Mouse (Mus musculus): Measurements from ENCODE around the gene Pigr. TPM values are rescaled to one million over a fixed set of nuclear protein-coding genes. Genes with fewer than 3 reads are reported as not detected.

The Pigr gene
- polyA plus RNA-seq (2017; shearing (Covaris generic)), result 1 to 10 TPM in 1 of 2 experiments, under 1 TPM in 1; 0.73 to 3.3 TPM

GRCm38 (mm10) chr1:130826448-130826847 is at the start of gene Pigr:
Pigr (plus strand) TSS chr1:130826684.

DNA sequence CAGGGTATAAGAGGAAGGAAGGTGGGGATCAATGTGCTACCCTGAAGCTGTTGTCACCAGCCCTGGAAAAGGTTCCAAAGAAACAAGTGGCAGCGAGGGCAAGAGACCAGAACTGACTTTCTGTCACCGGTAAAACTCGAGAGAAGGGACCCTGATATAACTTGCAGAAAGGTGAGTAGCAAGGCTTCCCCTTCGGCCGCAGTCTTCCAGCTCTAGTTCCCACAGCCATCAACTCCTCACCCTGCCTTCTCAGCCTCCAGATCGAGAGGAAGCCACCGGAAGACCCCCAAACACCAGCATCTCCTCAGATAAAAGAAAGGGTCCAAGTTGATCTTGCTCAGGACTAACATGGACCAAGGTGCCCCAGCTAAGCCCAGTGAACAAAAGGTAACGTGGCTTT is 25.9 kb upstream of the Pigr start, which contains the start of gene Fcamr:
Gene Fcamr, plus strand, starts transcription at position 301 of the 400 bp plus-strand sequence.

GRCm38 (mm10) chr1:130865541-130866221 is 39.2 kb downstream of the Pigr start, which contains the start of gene Fcmr:
Fcmr (plus strand) TSS chr1:130865669.

DNA sequence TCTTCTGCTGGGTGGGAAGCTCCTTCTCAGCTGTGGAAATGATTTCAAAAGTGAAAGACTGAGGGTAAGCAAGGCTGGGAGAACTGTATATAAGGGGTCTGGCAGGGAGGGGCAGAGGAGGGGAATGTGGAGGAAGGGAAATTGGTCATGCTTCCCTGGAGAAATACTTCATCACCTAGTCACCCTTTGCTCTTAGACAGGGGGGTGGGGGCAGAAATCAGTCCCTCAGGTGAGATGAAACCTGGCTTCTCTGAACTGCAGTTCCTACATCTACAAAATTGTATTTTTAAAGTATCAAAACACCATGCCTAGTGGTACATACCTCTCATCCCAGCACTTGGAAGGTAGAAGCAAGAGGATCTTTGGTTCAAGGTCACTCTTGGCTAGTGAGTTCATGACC is 60.9 kb downstream of the Pigr start, which contains the start of gene Il24:
Gene Il24, minus strand, starts transcription at position 101 of the 400 bp plus-strand sequence.

Other genes starting within 250 kb of the Pigr start
- under 1 TPM in 1 of 2 experiments, not detected in 1; 0.23 TPM for gene Zp3r, start 197.1 kb upstream of the Pigr start, polyA plus RNA-seq (2017; shearing (Covaris generic))
- gene C4bp, start 165.1 kb upstream of the Pigr start, polyA plus RNA-seq (2017; shearing (Covaris generic)), result under 1 TPM in 1 of 2 experiments, not detected in 1; 0.12 TPM
- gene Gm29427, start 110.9 kb upstream of the Pigr start, polyA plus RNA-seq (2017; shearing (Covaris generic)), result not detected
- gene Yod1, start 109.4 kb upstream of the Pigr start, polyA plus RNA-seq (2017; shearing (Covaris generic)), result 1 to 10 TPM; 5.1 to 5.6 TPM
- 10 to 100 TPM in 1 of 2 experiments, 1 to 10 TPM in 1; 6.4 to 10.8 TPM for gene Pfkfb2, start 97.4 kb upstream of the Pigr start, polyA plus RNA-seq (2017; shearing (Covaris generic))
- under 1 TPM; 0.36 to 0.50 TPM for gene AA986860, start 94.7 kb upstream of the Pigr start, polyA plus RNA-seq (2017; shearing (Covaris generic))
- gene Fcamr, start 25.8 kb upstream of the Pigr start, polyA plus RNA-seq (2017; shearing (Covaris generic)), result under 1 TPM; 0.24 to 0.29 TPM
- 10 to 100 TPM in 1 of 2 experiments, 1 to 10 TPM in 1; 8.0 to 29.2 TPM for gene Fcmr, start 39.0 kb downstream of the Pigr start, polyA plus RNA-seq (2017; shearing (Covaris generic))
- not detected for gene Il24, start 60.8 kb downstream of the Pigr start, polyA plus RNA-seq (2017; shearing (Covaris generic))
- gene Il20, start 84.8 kb downstream of the Pigr start, polyA plus RNA-seq (2017; shearing (Covaris generic)), result not detected
- not detected for gene Il19, start 113.4 kb downstream of the Pigr start, polyA plus RNA-seq (2017; shearing (Covaris generic))
- 10 to 100 TPM in 1 of 2 experiments, 1 to 10 TPM in 1; 2.5 to 20.6 TPM for gene Il10, start 193.2 kb downstream of the Pigr start, polyA plus RNA-seq (2017; shearing (Covaris generic))

Measured in inflammation-experienced regulatory T-cells (primary cell).